Mouse (Mus musculus) hindbrain, postnatal 0 days (tissue): ENCODE data around the gene Bdkrb2. TPM values are rescaled to one million over a fixed set of nuclear protein-coding genes. Genes with fewer than 3 reads are reported as not detected.

Source experiments
- ATAC-seq: fragments of 200-750 bp; cut with Nextera tagmentation; 2 replicates; pipeline ENCODE4 v1.8.0; 2017; ENCODE audit warnings: mild to moderate bottlenecking, moderate TSS enrichment, moderate library complexity
- DNase-seq: peaks from one replicate; pipeline ENCODE4 v3.0.0-alpha.2; 2015; ENCODE audit warnings: low spot score
- H3K27ac ChIP-seq: fragments of 300-500 bp; sonication (generic); 2 replicates; pipeline ENCODE4 v1.5.1; 2014; ENCODE audit warnings: mild to moderate bottlenecking
- H3K27me3 ChIP-seq: fragments of 300-500 bp; sonication (generic); 2 replicates; pipeline ENCODE4 v1.6.1; 2014; ENCODE audit warnings: low read length, mixed read lengths; ENCODE audit not compliant: insufficient read depth
- H3K36me3 ChIP-seq: fragments of 300-500 bp; sonication (generic); 2 replicates; pipeline ENCODE4 v1.6.1; 2014; ENCODE audit warnings: low read length, mixed read lengths; ENCODE audit not compliant: insufficient read depth
- H3K4me1 ChIP-seq: fragments of 300-500 bp; sonication (generic); 2 replicates; pipeline ENCODE4 v1.6.1; 2014; ENCODE audit warnings: antibody characterized with exemption, low read length, mixed read lengths; ENCODE audit not compliant: insufficient read depth
- H3K4me2 ChIP-seq: fragments of 300-500 bp; sonication (generic); 2 replicates; pipeline ENCODE4 v1.6.1; 2014; ENCODE audit warnings: low read depth, mild to moderate bottlenecking, low read length, moderate library complexity, mixed read lengths
- H3K4me3 ChIP-seq: fragments of 300-500 bp; sonication (generic); 2 replicates; pipeline ENCODE4 v1.5.1; 2014; ENCODE audit warnings: low read length
- H3K9ac ChIP-seq: fragments of 300-500 bp; sonication (generic); replicated peaks from 2 replicates; pipeline ENCODE4 v1.6.1; 2014; ENCODE audit warnings: mild to moderate bottlenecking, low read length, moderate library complexity, mixed read lengths
- H3K9me3 ChIP-seq: fragments of 300-500 bp; sonication (generic); 2 replicates; pipeline ENCODE4 v1.6.1; 2016; ENCODE audit warnings: low read length, mixed read lengths
- CTCF ChIP-seq: IDR thresholded peaks from 2 replicates; pipeline ENCODE4 v1.5.1; 2016; ENCODE audit warnings: antibody characterized with exemption, control low read depth, low read depth
- WGBS: fragments of 180-500 bp; shearing (Covaris S2); extraction: QIAGEN DNeasy Blood & Tissue Kit; methylation state at CpG from one replicate; pipeline ENCODE4 v1.1.7; 2014; 5-methylcytosine and 5-hydroxymethylcytosine counted together
- polyA plus RNA-seq: library from polyadenylated mRNA; unstranded; fragments of >200 nt; fragmentation: Nextera tagmentation; extraction: Ambion mirVana; gene quantifications from 2 replicates; pipeline ENCODE4 v1.2.1, GENCODE M21; 2015
- total RNA-seq: library from RNA; depleted of rRNA; stranded (reverse); fragments of >200 nt; gene quantifications from 2 replicates; pipeline ENCODE4 v1.2.3, GENCODE M21; 2014; rRNA removed

The Bdkrb2 gene
- 2.6 and 3.7 TPM in 2 replicates for total RNA-seq
- 0.90 and 0.98 TPM in 2 replicates for polyA plus RNA-seq

- WGBS = 4% methylated on average over 25 of the region's 25 CpGs
- no peak for DNase-seq
Observed at GRCm38 (mm10) chr12:105562936-105563680, at the start of gene Bdkrb2. Bdkrb2 (plus strand) TSS chr12:105563226.

GRCm38 (mm10) chr12:105514111-105514510 lies 48.9 kb upstream of the Bdkrb2 start:
- 87% methylated on average over 10 of the region's 10 CpGs for WGBS
- H3K4me1 ChIP-seq = no peaks in the 10 kb centered on the region
- no peak overlapping the region for H3K4me2 ChIP-seq
- ATAC-seq = no peak
- no peak overlapping the region for H3K4me3 ChIP-seq
- DNase-seq = no peak
- no peaks in the 10 kb centered on the region for H3K9me3 ChIP-seq
- TF ChIP-seq CTCF = no peak
- no peak overlapping the region for H3K27ac ChIP-seq
- no peak overlapping the region for H3K9ac ChIP-seq
- no peaks in the 10 kb centered on the region for H3K27me3 ChIP-seq
- H3K36me3 ChIP-seq = no peaks in the 10 kb centered on the region

More at GRCm38 (mm10) chr12:105562936-105563680, at the start of gene Bdkrb2:
- H3K27ac ChIP-seq = no peak within 1 kb of the TSS
- peak within 1 kb of the TSS; percentile 14 for H3K9ac ChIP-seq
- no peak for TF ChIP-seq CTCF
- H3K36me3 ChIP-seq = no peaks in the 10 kb centered on the region
- peak within 1 kb of the TSS; percentile 59 for H3K4me2 ChIP-seq
- H3K4me3 ChIP-seq = peak within 1 kb of the TSS; percentile 28
- H3K9me3 ChIP-seq = no peaks in the 10 kb centered on the region
- H3K27me3 ChIP-seq = 0 out of 2 replicates have a peak, but pooled peaks cover 3% of the 10 kb centered on the region
- peak; percentile 33; the same call in 1 of the 2 replicates for ATAC-seq
- no peaks in the 10 kb centered on the region; the same call in none of the 2 replicates for H3K4me1 ChIP-seq

GRCm38 (mm10) chr12:105517026-105517675 lies 45.9 kb upstream of the Bdkrb2 start:
- Histone ChIP-seq H3K36me3 (no peaks in the 10 kb centered on the region), H3K4me3 (no peak overlapping the region), H3K4me1 (no peaks in the 10 kb centered on the region), H3K4me2 (no peak overlapping the region), H3K27me3 (no peaks in the 10 kb centered on the region), H3K9me3 (no peaks in the 10 kb centered on the region), H3K9ac (no peak overlapping the region), H3K27ac (no peak overlapping the region)
- 77% methylated on average over 21 of the region's 21 CpGs for WGBS
- no peak for TF ChIP-seq CTCF
- ATAC-seq = no peak
- no peak for DNase-seq

- Histone ChIP-seq H3K9ac (no peak overlapping the region), H3K4me3 (no peak overlapping the region), H3K27ac (no peak overlapping the region), H3K4me2 (no peak overlapping the region), H3K27me3 (no peaks in the 10 kb centered on the region), H3K4me1 (no peaks in the 10 kb centered on the region), H3K36me3 (no peaks in the 10 kb centered on the region), H3K9me3 (no peaks in the 10 kb centered on the region)
- DNase-seq = no peak
- ATAC-seq = no peak
- 86% methylated on average over 2 of the region's 2 CpGs for WGBS
- no peak for TF ChIP-seq CTCF
Observed at GRCm38 (mm10) chr12:105519851-105520250, 43.2 kb upstream of the Bdkrb2 start.

- WGBS = 57% methylated on average over 15 of the region's 15 CpGs
- Histone ChIP-seq H3K4me1 (no peaks in the 10 kb centered on the region), H3K9ac (no peak overlapping the region), H3K4me3 (no peak overlapping the region), H3K27me3 (no peaks in the 10 kb centered on the region), H3K9me3 (no peaks in the 10 kb centered on the region), H3K36me3 (no peaks in the 10 kb centered on the region), H3K4me2 (no peak overlapping the region), H3K27ac (no peak overlapping the region)
- DNase-seq (peak; percentile 43), ATAC-seq (no peak)
- no peak for TF ChIP-seq CTCF
Observed at GRCm38 (mm10) chr12:105521170-105521762, 41.8 kb upstream of the Bdkrb2 start.

- 60% methylated on average over 2 of the region's 2 CpGs for WGBS
- no peak overlapping the region for H3K27ac ChIP-seq
- no peaks in the 10 kb centered on the region for H3K27me3 ChIP-seq
- no peaks in the 10 kb centered on the region for H3K36me3 ChIP-seq
- no peaks in the 10 kb centered on the region for H3K4me1 ChIP-seq
- no peak for TF ChIP-seq CTCF
- DNase-seq (no peak), ATAC-seq (no peak)
- H3K4me3 ChIP-seq = no peak overlapping the region
- H3K9me3 ChIP-seq = no peaks in the 10 kb centered on the region
- H3K4me2 ChIP-seq = no peak overlapping the region
- no peak overlapping the region for H3K9ac ChIP-seq
Observed at GRCm38 (mm10) chr12:105523737-105524136, 39.3 kb upstream of the Bdkrb2 start.
